Mouse (Mus musculus) G1E (cell line): ENCODE data around the gene Prss40.
"Not testable (repeated sequence)": the region's sequence is repeated elsewhere in the genome, so short reads cannot be mapped to it uniquely, and the experiment has no call there.

ENCODE experiments used
- CTCF ChIP-seq: IDR thresholded peaks from 2 replicates; pipeline ENCODE4 v1.5.1; 2012; ENCODE audit warnings: low read depth, low read length, inconsistent platforms, mixed read lengths
- GATA1 ChIP-seq: IDR thresholded peaks from 2 replicates; pipeline ENCODE4 v1.6.1; 2012; ENCODE audit warnings: borderline replicate concordance, low read length, inconsistent platforms, mixed read lengths
- TAL1 ChIP-seq: conservative IDR thresholded peaks from 2 replicates; pipeline ENCODE4 v1.6.1; 2012; ENCODE audit warnings: low read depth, low read length, inconsistent platforms, mixed read lengths

GRCm38 (mm10) chr1:34535043-34535698 is 25.6 kb downstream of the Prss40 start, which contains the start of gene Cfc1:
- TF ChIP-seq GATA1, TAL1, CTCF: not testable (repeated sequence)
